Mouse (Mus musculus) effector memory CD4-positive, alpha-beta T cell, adult 5 months (primary cell): ENCODE measurements around the gene Srrd. TPM values are rescaled to one million over a fixed set of nuclear protein-coding genes. Genes with fewer than 3 reads are reported as not detected.

Experiments used
- polyA plus RNA-seq: library from polyadenylated mRNA; unstranded; fragments of 100-300 nt; shearing (Covaris generic); gene quantifications from one replicate; pipeline ENCODE4 v1.2.1, GENCODE M21; 2017

The Srrd gene
- 102 TPM for polyA plus RNA-seq

DNA sequence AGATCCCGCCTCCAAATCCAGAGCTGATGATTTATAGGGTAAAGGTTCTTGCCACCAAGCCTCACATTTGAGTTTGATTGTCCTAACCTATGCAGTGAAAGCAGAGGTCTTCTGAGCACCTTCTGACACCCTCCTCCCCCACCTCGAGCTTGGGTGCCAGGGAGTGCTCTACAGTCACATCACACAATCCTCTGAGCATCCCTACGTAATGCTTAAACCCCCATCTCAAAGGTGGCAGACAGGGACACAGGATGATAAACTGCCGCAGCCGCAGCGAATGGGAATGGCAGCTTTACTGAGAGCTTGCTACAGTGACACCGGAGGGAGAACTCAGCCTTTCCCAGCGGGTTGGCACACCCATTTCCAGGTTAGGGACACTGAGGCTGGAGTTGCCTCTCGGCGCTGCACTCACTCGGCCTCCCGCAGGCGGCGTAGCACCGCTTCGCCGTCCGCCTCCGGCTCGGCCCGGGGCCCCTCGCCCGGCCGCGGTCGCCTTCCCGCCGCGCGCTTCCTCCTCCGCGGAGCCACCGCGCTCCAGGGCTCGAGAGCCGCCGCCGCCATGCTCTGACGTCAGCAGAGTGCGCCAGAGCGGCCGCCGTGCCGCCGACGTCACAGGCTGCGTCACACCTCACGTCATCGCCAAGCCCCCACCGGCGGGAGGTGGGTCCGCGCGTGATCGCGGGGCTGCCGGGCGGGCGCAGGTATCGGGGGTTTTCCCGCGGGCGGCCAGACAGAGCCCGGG, at the start of gene Srrd, which contains the start of gene Hps4:
TSS of gene Srrd (minus strand) at position 578 of the 742 bp plus-strand sequence.
TSS of gene Hps4 (plus strand) at position 621 of the 742 bp plus-strand sequence.

DNA sequence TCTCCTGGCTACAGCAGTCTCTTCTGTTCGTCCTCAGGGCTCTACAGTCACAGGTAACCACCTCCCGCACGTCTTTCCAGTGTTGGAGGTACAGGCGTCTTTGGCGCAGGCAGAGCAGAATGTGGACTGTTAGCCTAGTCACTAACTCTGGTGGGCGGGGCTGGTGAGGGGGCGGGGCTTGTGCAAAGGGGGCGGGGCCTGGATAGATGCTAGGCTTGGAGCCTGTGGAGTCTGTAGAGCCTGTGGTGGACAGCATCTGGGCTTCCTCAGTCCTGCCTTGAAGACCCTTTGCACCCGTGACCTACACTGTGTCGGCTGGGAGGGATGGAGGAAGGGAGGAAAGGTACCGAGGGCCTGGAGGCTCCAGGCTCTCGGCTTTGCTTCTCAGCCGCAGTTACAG, 13.1 kb upstream of the Srrd start, which contains the start of gene Gm6583:
TSS of gene Gm6583 (minus strand) at position 124 of the 400 bp plus-strand sequence.

DNA sequence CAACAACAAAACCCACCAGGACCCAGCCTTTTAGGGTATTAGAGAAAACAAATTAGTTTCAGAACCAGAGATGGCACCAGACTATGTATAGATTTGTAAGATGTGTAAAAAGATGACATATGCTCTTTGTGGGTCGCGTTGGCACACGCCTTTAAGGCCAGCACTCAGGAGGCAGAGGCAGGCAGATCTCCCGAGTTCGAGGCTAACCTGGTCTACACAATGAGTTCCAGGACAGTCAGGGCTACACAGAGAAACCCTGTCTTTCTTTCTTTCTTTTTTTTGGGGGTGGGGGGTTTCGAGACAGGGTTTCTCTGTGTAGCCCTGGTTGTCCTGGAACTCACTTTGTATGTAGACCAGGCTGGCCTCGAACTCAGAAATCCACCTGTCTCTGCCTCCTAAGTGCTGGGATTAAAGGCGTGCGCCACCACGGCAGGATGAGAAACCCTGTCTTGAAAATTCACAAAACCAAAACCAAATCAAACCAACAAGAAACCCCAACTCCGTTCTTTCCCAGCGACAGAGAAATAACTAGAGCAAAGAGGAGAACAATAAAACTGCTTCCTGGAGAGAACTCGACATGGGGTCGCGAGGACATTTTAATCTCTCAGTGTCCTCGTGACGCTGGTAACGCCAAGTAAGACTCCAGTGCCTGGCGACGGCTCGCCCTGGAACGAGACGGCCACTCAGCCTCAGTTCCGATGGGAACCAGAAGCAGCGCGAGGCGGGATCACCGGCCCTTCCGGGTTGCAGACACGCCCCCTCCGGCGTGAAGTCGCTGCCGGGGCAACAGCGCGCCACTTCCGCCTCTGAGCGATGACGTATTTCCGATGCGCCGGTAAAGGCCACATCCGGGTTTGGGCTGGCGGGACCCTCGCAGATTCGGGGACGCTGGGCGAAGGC, 17.0 kb downstream of the Srrd start, which contains the start of gene Tfip11:
TSS of gene Tfip11 (plus strand) at position 813 of the 900 bp plus-strand sequence.

Other genes with a start within 250 kb of the Srrd start
- 1.7 TPM for gene Cryba4, start 90.5 kb downstream of the Srrd start, polyA plus RNA-seq
- 1.0 TPM for gene Crybb1, start 87.2 kb downstream of the Srrd start, polyA plus RNA-seq
- gene Tpst2, start 66.3 kb downstream of the Srrd start, polyA plus RNA-seq, result 249 TPM
- gene Tfip11, start 16.7 kb downstream of the Srrd start, polyA plus RNA-seq, result 103 TPM
- gene Hps4, start within 50 bp of the Srrd start, polyA plus RNA-seq, result 21.8 TPM
- gene Gm6583, start 13.0 kb upstream of the Srrd start, polyA plus RNA-seq, result 0.71 TPM
- 1.1 TPM for gene Asphd2, start 51.8 kb upstream of the Srrd start, polyA plus RNA-seq
- not detected for gene Gm6588, start 106.4 kb upstream of the Srrd start, polyA plus RNA-seq
- not detected for gene Sez6l, start 234.1 kb upstream of the Srrd start, polyA plus RNA-seq